Mouse (Mus musculus) cerebellum, adult 2 months (tissue): Measurements from ENCODE around the gene Jun.

ENCODE experiments used
- CTCF ChIP-seq: fragments of 200-500 bp; IDR thresholded peaks from 2 replicates; pipeline ENCODE4 v1.5.1; 2011; ENCODE audit warnings: low read depth, mild to moderate bottlenecking, control low read depth, low read length, moderate library complexity, borderline replicate concordance; ENCODE audit not compliant: insufficient read depth
- POLR2A ChIP-seq: fragments of 200-500 bp; IDR thresholded peaks from 2 replicates; pipeline ENCODE4 v1.6.1; 2011; ENCODE audit warnings: low read length, control low read depth, borderline replicate concordance; ENCODE audit not compliant: insufficient read depth

DNA sequence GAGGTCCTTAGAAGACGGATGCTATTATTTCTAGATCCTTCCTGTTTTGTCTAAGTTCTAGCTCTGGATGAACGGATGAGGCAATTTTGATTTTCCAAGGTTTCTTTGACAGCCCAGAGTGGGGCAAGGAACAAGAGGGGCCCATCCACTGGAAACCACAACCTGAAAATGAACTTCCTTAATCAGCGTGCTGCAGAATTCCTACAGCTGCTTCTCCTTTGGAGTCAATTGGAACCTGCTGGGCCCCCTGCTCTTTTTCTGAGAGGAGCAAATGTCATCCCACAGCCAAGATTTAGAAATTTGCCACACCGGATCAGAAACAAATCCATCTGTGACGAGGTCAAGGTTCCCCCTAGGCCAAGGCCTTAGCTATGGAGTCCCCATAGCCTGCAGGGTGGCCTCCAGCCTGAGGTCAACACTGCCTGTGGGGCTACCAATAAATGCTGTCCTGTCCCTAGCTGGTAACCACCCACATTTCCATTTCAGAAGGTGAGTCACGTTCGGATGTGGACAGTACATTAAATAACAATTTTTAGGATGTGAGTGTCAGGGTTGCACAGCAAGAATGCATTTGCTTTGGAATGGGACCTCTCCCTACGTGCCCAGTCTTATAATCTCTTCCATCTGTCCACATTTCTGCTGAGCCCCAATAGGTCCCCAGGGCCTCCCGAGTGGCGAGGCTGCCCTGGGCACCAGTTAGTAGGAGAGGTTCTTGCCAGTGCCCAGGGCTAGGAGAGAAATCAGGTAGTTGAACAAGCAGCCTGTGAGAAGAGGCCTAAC is 46.1 kb upstream of the Jun start:
- no peak for TF ChIP-seq CTCF
- no peak for TF ChIP-seq POLR2A
